Mouse (Mus musculus) cerebellum, adult 2 months (tissue): ENCODE data around the gene Esm1.

Source experiments
- CTCF ChIP-seq: fragments of 200-500 bp; IDR thresholded peaks from 2 replicates; pipeline ENCODE4 v1.5.1; 2011; ENCODE audit warnings: low read depth, mild to moderate bottlenecking, control low read depth, low read length, moderate library complexity, borderline replicate concordance; ENCODE audit not compliant: insufficient read depth
- POLR2A ChIP-seq: fragments of 200-500 bp; IDR thresholded peaks from 2 replicates; pipeline ENCODE4 v1.6.1; 2011; ENCODE audit warnings: low read length, control low read depth, borderline replicate concordance; ENCODE audit not compliant: insufficient read depth

DNA sequence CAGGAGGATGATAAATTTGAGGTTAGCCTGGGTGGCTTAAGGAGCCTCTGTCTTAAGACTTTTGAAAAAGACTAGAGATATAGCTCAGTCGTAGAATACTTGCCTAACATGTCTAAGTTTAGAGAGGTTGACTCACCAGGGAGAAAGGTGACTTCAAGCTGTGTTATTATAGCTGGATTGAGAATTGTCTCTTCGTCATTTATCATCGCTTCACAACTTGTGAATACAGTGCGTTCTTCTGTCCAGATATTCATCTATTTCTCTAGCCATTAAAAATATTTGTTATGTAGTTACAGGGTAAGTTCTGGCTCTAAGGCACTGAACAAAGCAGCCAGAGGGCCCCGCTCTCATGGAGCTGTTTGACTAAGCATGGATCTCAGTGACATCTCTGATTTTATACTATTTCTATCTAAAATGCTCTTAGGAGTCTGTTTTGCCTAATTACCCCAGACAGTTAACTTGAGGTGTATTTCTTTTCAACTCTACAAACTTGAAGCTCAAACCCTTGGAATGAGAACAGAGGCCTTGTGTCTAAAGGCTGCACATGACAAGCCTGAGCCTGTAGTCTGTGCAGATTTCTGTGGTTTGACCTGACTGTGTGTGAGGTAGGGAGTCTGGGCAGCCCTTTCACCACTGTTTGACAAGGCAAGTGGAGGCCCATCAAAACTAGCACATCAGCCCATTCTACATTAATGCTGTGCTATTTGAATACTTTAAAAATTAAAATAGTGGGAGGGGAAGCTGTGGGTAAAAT lies 45.0 kb upstream of the Esm1 start:
- no peak for TF ChIP-seq POLR2A
- no peak for TF ChIP-seq CTCF
